ENCODE assay signal across 8 mouse cellular contexts in the genomic region with DNA sequence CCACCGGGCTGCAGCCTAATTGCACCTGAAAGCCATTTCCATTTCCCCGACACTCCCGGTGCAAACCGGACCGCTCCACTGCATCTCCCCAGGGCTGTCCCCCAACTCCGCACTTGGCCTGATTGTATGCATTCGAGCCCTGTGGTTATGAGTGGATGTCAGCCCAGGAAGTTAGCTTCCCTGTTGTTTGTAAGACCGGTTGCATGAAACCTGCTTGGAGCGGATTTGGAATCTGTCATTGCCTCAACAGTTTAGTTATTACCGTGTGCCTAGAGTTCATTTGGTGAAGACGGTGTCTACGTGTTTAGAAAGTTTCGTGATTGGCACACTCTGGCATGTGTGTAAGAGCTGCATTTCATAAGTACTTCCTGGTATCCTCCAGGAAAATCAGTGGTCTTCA. TPM values are rescaled to one million over a fixed set of nuclear protein-coding genes. Genes with fewer than 3 reads are reported as not detected.
DNase-seq lines count a peak whose midpoint lies in the region; ATAC-seq and TF ChIP-seq lines count a peak whose summit lies in the region.

No protein-coding gene starts in this region.

- H3K9me3 ChIP-seq in heart, embryonic 11.5 days (replicated peaks; ENCODE audit: control insufficient read depth, low read length): no peaks in the 10 kb centered on the region
- H3K9me3 ChIP-seq in E14TG2a.4 (ENCODE audit: low read length): no peaks in the 10 kb centered on the region
- no peaks in the 10 kb centered on the region for H3K9me3 ChIP-seq in hindbrain, postnatal 0 days (ENCODE audit: low read length)
- no peaks in the 10 kb centered on the region for H3K9me3 ChIP-seq in midbrain, embryonic 12.5 days

- peak overlapping the region; percentile 90 for H3K9ac ChIP-seq in heart, embryonic 11.5 days (ENCODE audit: low read depth, low read length)
- H3K9ac ChIP-seq in hindbrain, postnatal 0 days (replicated peaks; ENCODE audit: low read length): peak overlapping the region; percentile 86
- H3K9ac ChIP-seq in midbrain, embryonic 12.5 days (replicated peaks): peak overlapping the region; percentile 76

- H3K27ac ChIP-seq in heart, embryonic 11.5 days (ENCODE audit: low read depth, low read length): no peak overlapping the region
- H3K27ac ChIP-seq in hindbrain, postnatal 0 days: peak overlapping the region; percentile 86
- peak overlapping the region; percentile 62; the same call in 1 of the 2 replicates for H3K27ac ChIP-seq in midbrain, embryonic 12.5 days (replicated peaks)

- peaks cover 6% of the 10 kb centered on the region; the same call in 1 of the 2 replicates for H3K36me3 ChIP-seq in heart, embryonic 11.5 days (ENCODE audit: control insufficient read depth, insufficient read depth, low read length)
- H3K36me3 ChIP-seq in E14TG2a.4 (ENCODE audit: insufficient read depth, low read length): peaks cover 23% of the 10 kb centered on the region
- peaks cover 6% of the 10 kb centered on the region; the same call in 1 of the 2 replicates for H3K36me3 ChIP-seq in hindbrain, postnatal 0 days (ENCODE audit: insufficient read depth, low read length)
- H3K36me3 ChIP-seq in midbrain, embryonic 12.5 days: peaks cover 28% of the 10 kb centered on the region

- peaks cover 10% of the 10 kb centered on the region; the same call in 1 of the 2 replicates for H3K4me1 ChIP-seq in heart, embryonic 11.5 days (ENCODE audit: control insufficient read depth, insufficient read depth, low read length)
- H3K4me1 ChIP-seq in E14TG2a.4 (replicated peaks; ENCODE audit: low read depth, low read length): peaks cover 24% of the 10 kb centered on the region
- H3K4me1 ChIP-seq in hindbrain, postnatal 0 days (ENCODE audit: insufficient read depth, low read length): peaks cover 6% of the 10 kb centered on the region; the same call in 1 of the 2 replicates
- peaks cover 15% of the 10 kb centered on the region for H3K4me1 ChIP-seq in midbrain, embryonic 12.5 days

- H3K4me3 ChIP-seq in heart, embryonic 11.5 days (ENCODE audit: low read depth, low read length): peak overlapping the region; percentile 81
- H3K4me3 ChIP-seq in E14TG2a.4 (replicated peaks; ENCODE audit: low read length): peak overlapping the region; percentile 88
- H3K4me3 ChIP-seq in hindbrain, postnatal 0 days (ENCODE audit: low read length): peak overlapping the region; percentile 83
- peak overlapping the region; percentile 76 for H3K4me3 ChIP-seq in midbrain, embryonic 12.5 days

- peak overlapping the region; percentile 88 for H3K4me2 ChIP-seq in heart, embryonic 11.5 days
- peak overlapping the region; percentile 86 for H3K4me2 ChIP-seq in hindbrain, postnatal 0 days (ENCODE audit: low read depth, low read length)
- H3K4me2 ChIP-seq in midbrain, embryonic 12.5 days (replicated peaks): peak overlapping the region; percentile 90

- WGBS in heart, embryonic 11.5 days (ENCODE audit: insufficient replicate concordance): 2% methylated on average over 13 of the region's 13 CpGs
- WGBS in hindbrain, postnatal 0 days: 1% methylated on average over 13 of the region's 13 CpGs
- WGBS in midbrain, embryonic 12.5 days: under 1% methylated on average over 13 of the region's 13 CpGs

- no peak for TF ChIP-seq CTCF in E14TG2a.4 (conservative IDR thresholded peaks at IDR 0.05; ENCODE audit: low read length)
- TF ChIP-seq CTCF in hindbrain, postnatal 0 days (IDR thresholded peaks at IDR 0.05; ENCODE audit: low read depth): no peak

- DNase-seq in heart, postnatal 4 days: no peak
- peak; percentile 46 for DNase-seq in embryo, embryonic 11 days
- no peak for DNase-seq in hindbrain, postnatal 0 days (ENCODE audit: low spot score)
- DNase-seq in urinary bladder, postnatal 10 days (ENCODE audit: low spot score): no peak
- no peak for DNase-seq in Muller cell, postnatal 12 days (ENCODE audit: inconsistent ontology term)

- peak; percentile 8; the same call in 1 of the 2 replicates for ATAC-seq in heart, embryonic 11.5 days (replicated peaks; ENCODE audit: insufficient number of reproducible peaks, low FRiP score, low TSS enrichment)
- peak; percentile 21 for ATAC-seq in hindbrain, postnatal 0 days
- ATAC-seq in midbrain, embryonic 12.5 days (ENCODE audit: low FRiP score, low read depth): peak; percentile 31

- H3K27me3 ChIP-seq in heart, embryonic 11.5 days (ENCODE audit: control insufficient read depth, insufficient read depth, low read length): no peaks in the 10 kb centered on the region
- H3K27me3 ChIP-seq in E14TG2a.4 (ENCODE audit: insufficient read depth, low read length): no peaks in the 10 kb centered on the region
- no peaks in the 10 kb centered on the region for H3K27me3 ChIP-seq in hindbrain, postnatal 0 days (ENCODE audit: insufficient read depth, low read length)
- H3K27me3 ChIP-seq in midbrain, embryonic 12.5 days: peaks cover 10% of the 10 kb centered on the region; the same call in 1 of the 2 replicates

RNA-seq across cellular contexts. Expression of a gene that starts 0.5 kb away (rescaled TPM):
- 37.5 and 44.1 TPM in 2 replicates for polyA plus RNA-seq in heart, embryonic 11.5 days (2014; fragmentation: Nextera tagmentation; extraction: Ambion mirVana)
- total RNA-seq in heart, postnatal 4 days (2021): 10 to 100 TPM; 29.2 to 32.8 TPM
- total RNA-seq in hindbrain, postnatal 0 days (2014; rRNA removed): 53.7 and 68.2 TPM in 2 replicates
- 50.1 and 50.4 TPM in 2 replicates for polyA plus RNA-seq in hindbrain, postnatal 0 days (2015; fragmentation: Nextera tagmentation; extraction: Ambion mirVana)
- 32.8 and 35.9 TPM in 2 replicates for polyA plus RNA-seq in midbrain, embryonic 12.5 days (2016; fragmentation: Nextera tagmentation; extraction: Ambion mirVana)

RNA-seq across cellular contexts. Expression of a gene that starts 4.9 kb away (rescaled TPM):
- 35.9 and 37.8 TPM in 2 replicates for polyA plus RNA-seq in heart, embryonic 11.5 days (2014; fragmentation: Nextera tagmentation; extraction: Ambion mirVana)
- 10 to 100 TPM; 11.8 to 13.9 TPM for total RNA-seq in heart, postnatal 4 days (2021)
- total RNA-seq in hindbrain, postnatal 0 days (2014; rRNA removed): 8.1 and 10.0 TPM in 2 replicates
- polyA plus RNA-seq in hindbrain, postnatal 0 days (2015; fragmentation: Nextera tagmentation; extraction: Ambion mirVana): 8.8 and 10.3 TPM in 2 replicates
- 22.0 and 26.3 TPM in 2 replicates for polyA plus RNA-seq in midbrain, embryonic 12.5 days (2016; fragmentation: Nextera tagmentation; extraction: Ambion mirVana)
